ENCODE assay signal across 14 mouse cellular contexts in genomic region chr17:45274894-45275293, GRCm38 (mm10).
DNase-seq lines count a peak whose midpoint lies in the region; ATAC-seq and TF ChIP-seq lines count a peak whose summit lies in the region.
"Had no signal": no experiment of that assay in that cellular context is flagged by ENCODE, and none has a peak within 500 bp of the region (broad histone marks: within the 10 kb centered on the region; RNA-seq: fewer than 3 reads in every experiment).

No protein-coding gene starts in this region.

- ATAC-seq in forebrain, postnatal 0 days = no peak
- no peak for ATAC-seq in forebrain, embryonic 16.5 days
- ATAC-seq in CD4-positive, CD25-positive, alpha-beta regulatory T cell, adult 4 months = no peak

- H3K9me3 ChIP-seq in forebrain, postnatal 0 days (ENCODE audit: low read length) = 0 out of 2 replicates have a peak, but pooled peaks cover 6% of the 10 kb centered on the region
- H3K9me3 ChIP-seq in forebrain, embryonic 16.5 days (ENCODE audit: control insufficient read depth, low read length) = peaks cover 2% of the 10 kb centered on the region; the same call in 1 of the 2 replicates

- H3K4me1 ChIP-seq in forebrain, postnatal 0 days (ENCODE audit: insufficient read depth) = peaks cover 5% of the 10 kb centered on the region
- H3K4me1 ChIP-seq in forebrain, embryonic 16.5 days (replicated peaks; ENCODE audit: control insufficient read depth, insufficient read depth, low read length) = peaks cover 12% of the 10 kb centered on the region

- no peaks in the 10 kb centered on the region for H3K79me3 ChIP-seq in C2C12 (ENCODE audit: low read depth)

- H3K27ac ChIP-seq in forebrain, postnatal 0 days (ENCODE audit: low read depth, low read length) = no peak overlapping the region
- H3K27ac ChIP-seq in forebrain, embryonic 16.5 days (ENCODE audit: low read length) = no peak overlapping the region
- H3K27ac ChIP-seq in layer of hippocampus, adult 2 months = no peak overlapping the region
- H3K27ac ChIP-seq: forebrain, embryonic 10.5 days had no signal

- no peaks in the 10 kb centered on the region for H3K36me3 ChIP-seq in forebrain, postnatal 0 days (ENCODE audit: insufficient read depth)
- H3K36me3 ChIP-seq in forebrain, embryonic 16.5 days (ENCODE audit: control insufficient read depth, insufficient read depth) = no peaks in the 10 kb centered on the region
- H3K36me3 ChIP-seq in C2C12 (ENCODE audit: control insufficient read depth, insufficient read depth) = no peaks in the 10 kb centered on the region
- H3K36me3 ChIP-seq: forebrain, embryonic 10.5 days had no signal

- TF ChIP-seq CTCF in forebrain, postnatal 0 days (IDR thresholded peaks at IDR 0.05; ENCODE audit: low read depth) = peak; percentile 47
- peak; percentile 69 for TF ChIP-seq CTCF in layer of hippocampus, adult 2 months (conservative IDR thresholded peaks at IDR 0.05)
- TF ChIP-seq CTCF in C2C12 (IDR thresholded peaks at IDR 0.05; ENCODE audit: control insufficient read depth, insufficient read depth, insufficient read length) = peak; percentile 25

- H3K9ac ChIP-seq in forebrain, postnatal 0 days = no peak overlapping the region
- no peak overlapping the region for H3K9ac ChIP-seq in forebrain, embryonic 16.5 days (replicated peaks; ENCODE audit: low read depth, low read length)

- H3K79me2 ChIP-seq in C2C12 (ENCODE audit: control insufficient read depth, insufficient read depth) = no peaks in the 10 kb centered on the region

- no peak overlapping the region for H3ac ChIP-seq in C2C12 (ENCODE audit: control insufficient read depth, insufficient read length, low read depth)

- no peak overlapping the region for H3K4me2 ChIP-seq in forebrain, postnatal 0 days (ENCODE audit: low read depth)
- no peak overlapping the region for H3K4me2 ChIP-seq in forebrain, embryonic 16.5 days (ENCODE audit: low read length)

- 75% methylated on average over 4 of the region's 4 CpGs for WGBS in forebrain, postnatal 0 days
- 71% methylated on average over 4 of the region's 4 CpGs for WGBS in forebrain, embryonic 16.5 days

- H3K27me3 ChIP-seq in forebrain, postnatal 0 days (ENCODE audit: insufficient read depth, low read length) = no peaks in the 10 kb centered on the region
- no peaks in the 10 kb centered on the region for H3K27me3 ChIP-seq in forebrain, embryonic 16.5 days (replicated peaks; ENCODE audit: control insufficient read depth, insufficient read depth, low read length)
- H3K27me3 ChIP-seq in C2C12 (ENCODE audit: control insufficient read depth, insufficient read depth, insufficient read length) = no peaks in the 10 kb centered on the region

- DNase-seq in forebrain, postnatal 0 days = no peak
- DNase-seq in layer of hippocampus, adult 2 months (ENCODE audit: low spot score in 2 of 2) = no peak
- no peak for DNase-seq in layer of hippocampus, postnatal 36 days
- peak; percentile 60 for DNase-seq in embryo, embryonic 10.5 days (ENCODE audit: low spot score)
- DNase-seq in T-cell, adult 2 months (ENCODE audit: low spot score) = no peak
- DNase-seq: B cell, adult 2 months; cerebellum, postnatal 25 days; gastrocnemius, postnatal 36 days; heart, postnatal 36 days; right cerebral cortex, postnatal 4 days had no signal

- H3K4me3 ChIP-seq in forebrain, postnatal 0 days (ENCODE audit: low read depth, low read length) = no peak overlapping the region
- H3K4me3 ChIP-seq in forebrain, embryonic 16.5 days (replicated peaks; ENCODE audit: low read length) = no peak overlapping the region
- no peak overlapping the region for H3K4me3 ChIP-seq in layer of hippocampus, adult 2 months
- no peak overlapping the region for H3K4me3 ChIP-seq in C2C12 (ENCODE audit: insufficient read depth, poor library complexity, severe bottlenecking)
- H3K4me3 ChIP-seq: forebrain, embryonic 10.5 days had no signal

TF ChIP-seq in C2C12, 6 proteins besides CTCF, POLR2A, EP300 and RAD21:
- no peak for TF ChIP-seq CEBPB (IDR thresholded peaks at IDR 0.05; ENCODE audit: low read depth)
- no peak for TF ChIP-seq MYOG (IDR thresholded peaks at IDR 0.05; ENCODE audit: control insufficient read depth, extremely low read depth, insufficient read length)
TF ChIP-seq in C2C12: peak in this region for 0.
